Comparison of ENCODE assay signal across 11 mouse cellular contexts in the genomic region with DNA sequence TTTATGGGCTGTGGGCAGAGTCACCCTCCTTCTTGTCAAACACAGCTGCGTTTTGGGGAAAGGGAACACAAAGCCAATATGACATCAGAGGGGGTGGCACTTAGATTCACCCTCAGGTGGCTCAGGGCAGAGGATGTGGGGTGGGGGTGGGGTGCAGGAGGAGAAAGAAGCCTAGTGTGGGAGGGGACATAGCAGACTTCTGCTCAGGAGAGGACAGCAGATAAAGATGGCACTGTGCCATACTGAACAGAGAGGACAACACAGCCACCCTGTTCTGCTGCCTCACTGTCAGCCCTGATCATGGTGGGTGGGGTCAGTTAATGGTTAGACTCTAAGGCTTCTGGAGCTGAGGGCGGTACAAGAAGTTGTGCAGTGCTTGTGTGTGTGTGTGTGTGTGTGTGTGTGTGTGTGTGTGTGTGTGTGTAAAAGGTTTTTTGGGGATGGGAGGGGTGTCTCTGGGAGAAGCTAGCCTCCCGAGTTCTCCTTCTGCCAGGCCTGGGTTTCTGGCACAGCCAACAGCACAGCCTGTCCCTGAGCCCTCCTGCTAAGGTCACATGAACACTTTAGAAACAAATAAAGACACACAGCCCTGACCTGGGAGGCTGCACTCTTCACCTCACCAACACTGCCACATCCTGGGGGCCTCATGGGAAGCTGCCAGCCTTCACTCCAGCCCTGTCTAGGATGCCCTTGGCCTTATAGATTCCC. TPM values are rescaled to one million over a fixed set of nuclear protein-coding genes. Genes with fewer than 3 reads are reported as not detected.
DNase-seq lines count a peak whose midpoint lies in the region; ATAC-seq and TF ChIP-seq lines count a peak whose summit lies in the region.
"Had no signal": no experiment of that assay in that cellular context is flagged by ENCODE, and none has a peak within 500 bp of the region (broad histone marks: within the 10 kb centered on the region; RNA-seq: fewer than 3 reads in every experiment).

No protein-coding gene starts in this region.

- no peaks in the 10 kb centered on the region for H3K36me3 ChIP-seq in lung, embryonic 14.5 days (ENCODE audit: insufficient read depth)
- no peaks in the 10 kb centered on the region for H3K36me3 ChIP-seq in heart, postnatal 0 days (replicated peaks; ENCODE audit: control insufficient read depth, insufficient read depth, low read length)
- no peaks in the 10 kb centered on the region for H3K36me3 ChIP-seq in neural tube, embryonic 15.5 days
- H3K36me3 ChIP-seq: limb, embryonic 12.5 days had no signal

- H3K27ac ChIP-seq in lung, embryonic 14.5 days (ENCODE audit: low read depth): 0 out of 2 replicates have a peak overlapping the region, but pooled peaks have one; percentile 50
- H3K27ac ChIP-seq in heart, postnatal 0 days (ENCODE audit: low read depth): peak overlapping the region; percentile 47
- 0 out of 2 replicates have a peak overlapping the region, but pooled peaks have one; percentile 3 for H3K27ac ChIP-seq in neural tube, embryonic 15.5 days (replicated peaks)
- H3K27ac ChIP-seq: limb, embryonic 12.5 days had no signal

- no peaks in the 10 kb centered on the region for H3K27me3 ChIP-seq in lung, embryonic 14.5 days (ENCODE audit: insufficient read depth, low read length)
- no peaks in the 10 kb centered on the region for H3K27me3 ChIP-seq in heart, postnatal 0 days (ENCODE audit: control insufficient read depth, insufficient read depth, low read length)
- no peaks in the 10 kb centered on the region for H3K27me3 ChIP-seq in neural tube, embryonic 15.5 days (replicated peaks)
- H3K27me3 ChIP-seq: limb, embryonic 12.5 days had no signal

- TF ChIP-seq EP300 in heart, postnatal 0 days (IDR thresholded peaks at IDR 0.05; ENCODE audit: low read depth): no peak

- no peaks in the 10 kb centered on the region for H3K9me3 ChIP-seq in lung, embryonic 14.5 days (ENCODE audit: low read depth, low read length)
- no peaks in the 10 kb centered on the region for H3K9me3 ChIP-seq in heart, postnatal 0 days (replicated peaks; ENCODE audit: control insufficient read depth, low read length)
- H3K9me3 ChIP-seq in neural tube, embryonic 15.5 days (replicated peaks): no peaks in the 10 kb centered on the region
- H3K9me3 ChIP-seq: limb, embryonic 12.5 days had no signal

- no peak overlapping the region for H3K4me3 ChIP-seq in lung, embryonic 14.5 days (ENCODE audit: low read depth, low read length)
- H3K4me3 ChIP-seq in lung, adult 2 months (replicated peaks; ENCODE audit: extremely low read depth, low read depth, low read length): no peak overlapping the region
- no peak overlapping the region for H3K4me3 ChIP-seq in heart, postnatal 0 days (ENCODE audit: low read depth, low read length)
- no peak overlapping the region for H3K4me3 ChIP-seq in neural tube, embryonic 15.5 days (replicated peaks)
- H3K4me3 ChIP-seq: limb, embryonic 12.5 days had no signal

- H3K9ac ChIP-seq in lung, embryonic 14.5 days: no peak overlapping the region
- H3K9ac ChIP-seq in heart, postnatal 0 days (replicated peaks; ENCODE audit: low read depth, low read length): no peak overlapping the region; the same call in 1 of the 2 replicates
- H3K9ac ChIP-seq in neural tube, embryonic 15.5 days (replicated peaks): no peak overlapping the region
- H3K9ac ChIP-seq: limb, embryonic 12.5 days had no signal

- TF ChIP-seq POLR2A in lung, adult 2 months (IDR thresholded peaks at IDR 0.05; ENCODE audit: borderline replicate concordance, extremely low read depth, low read depth, low read length): no peak

- H3K4me1 ChIP-seq in lung, embryonic 14.5 days (ENCODE audit: insufficient read depth): peaks cover 4% of the 10 kb centered on the region; the same call in 1 of the 2 replicates
- no peaks in the 10 kb centered on the region for H3K4me1 ChIP-seq in lung, adult 2 months (ENCODE audit: control insufficient read depth, insufficient read depth, low read length)
- peaks cover 9% of the 10 kb centered on the region for H3K4me1 ChIP-seq in heart, postnatal 0 days (ENCODE audit: control insufficient read depth, insufficient read depth)
- H3K4me1 ChIP-seq in neural tube, embryonic 15.5 days: peaks cover 7% of the 10 kb centered on the region; the same call in 1 of the 2 replicates
- H3K4me1 ChIP-seq: limb, embryonic 12.5 days had no signal

- 22% methylated on average over 3 of the region's 3 CpGs for WGBS in lung, embryonic 14.5 days
- 44% methylated on average over 3 of the region's 3 CpGs for WGBS in lung, adult 2 months
- WGBS in heart, postnatal 0 days: 19% methylated on average over 3 of the region's 3 CpGs
- 57% methylated on average over 3 of the region's 3 CpGs for WGBS in neural tube, embryonic 15.5 days

- ATAC-seq in lung, embryonic 14.5 days (ENCODE audit: insufficient read depth): peak; percentile 73
- ATAC-seq in heart, postnatal 0 days (ENCODE audit: insufficient read depth, low read depth): peak; percentile 87
- ATAC-seq in neural tube, embryonic 15.5 days (ENCODE audit: low FRiP score): no peak

- H3K4me2 ChIP-seq in lung, embryonic 14.5 days: no peak overlapping the region
- no peak overlapping the region for H3K4me2 ChIP-seq in heart, postnatal 0 days (ENCODE audit: low read depth, low read length)
- H3K4me2 ChIP-seq in neural tube, embryonic 15.5 days: no peak overlapping the region
- H3K4me2 ChIP-seq: limb, embryonic 12.5 days had no signal

- DNase-seq in adrenal gland, postnatal 14 days: peak; percentile 74
- DNase-seq in adrenal gland, adult 8-10 months: no peak
- peak; percentile 47 for DNase-seq in lung, embryonic 14.5 days
- DNase-seq in lung, adult 2 months: no peak
- DNase-seq in heart, postnatal 0 days (ENCODE audit: low spot score): peak; percentile 39
- no peak for DNase-seq in left cerebral cortex, adult 9 months (ENCODE audit: low spot score in 2 of 2)
- DNase-seq in right cerebral cortex, postnatal 36 days (ENCODE audit: low spot score in 2 of 2): no peak

- TF ChIP-seq CTCF in lung, embryonic 14.5 days (IDR thresholded peaks at IDR 0.05; ENCODE audit: low read depth): no peak
- no peak for TF ChIP-seq CTCF in lung, adult 2 months (IDR thresholded peaks at IDR 0.05; ENCODE audit: insufficient read depth, low read length)
- no peak for TF ChIP-seq CTCF in heart, postnatal 0 days (IDR thresholded peaks at IDR 0.05; ENCODE audit: low read depth)

RNA-seq across cellular contexts. Expression of gene Capn9, which starts 10.0 kb away (rescaled TPM):
- 0.26 TPM in 1 of 2 replicates, not detected in the other for total RNA-seq in adrenal gland, postnatal 14 days (2021)
- under 1 TPM in 2 of 4 experiments, not detected in 2; 0.35 to 0.78 TPM for total RNA-seq in adrenal gland, adult 8-10 months (2022)
- polyA plus RNA-seq in lung, embryonic 14.5 days (2014; fragmentation: Nextera tagmentation; extraction: Ambion mirVana): 0.45 and 0.60 TPM in 2 replicates
- 0.12 and 0.20 TPM in 2 replicates for polyA plus RNA-seq in lung, adult 2 months (2012; rRNA removed)
- not detected in 2 replicates for total RNA-seq in heart, postnatal 0 days (2014; rRNA removed; ENCODE audit: low replicate concordance)
- polyA plus RNA-seq in heart, postnatal 0 days (2015; fragmentation: Nextera tagmentation; extraction: Ambion mirVana): 0.26 and 0.33 TPM in 2 replicates
- 0.17 and 0.45 TPM in 2 replicates for polyA plus RNA-seq in neural tube, embryonic 15.5 days (2015; fragmentation: Nextera tagmentation; extraction: Ambion mirVana)
- total RNA-seq: common myeloid progenitor, adult 5-6 weeks had no signal
- polyA plus RNA-seq: C2C12; limb, embryonic 12.5 days had no signal

RNA-seq across cellular contexts. Expression of gene Agt, which starts 16.4 kb away (rescaled TPM):
- 14.3 and 172 TPM in 2 replicates for total RNA-seq in adrenal gland, postnatal 14 days (2021)
- total RNA-seq in adrenal gland, adult 8-10 months (2022): 1 to 10 TPM in 2 of 4 experiments, under 1 TPM in 2; 0.49 to 8.0 (median 4.0) TPM
- polyA plus RNA-seq in lung, embryonic 14.5 days (2014; fragmentation: Nextera tagmentation; extraction: Ambion mirVana): 3.1 and 3.6 TPM in 2 replicates
- polyA plus RNA-seq in lung, adult 2 months (2012; rRNA removed): 4.7 and 6.1 TPM in 2 replicates
- 1.4 and 20.8 TPM in 2 replicates for total RNA-seq in heart, postnatal 0 days (2014; rRNA removed; ENCODE audit: low replicate concordance)
- polyA plus RNA-seq in heart, postnatal 0 days (2015; fragmentation: Nextera tagmentation; extraction: Ambion mirVana): 5.5 and 5.7 TPM in 2 replicates
- 1.8 and 1.9 TPM in 2 replicates for polyA plus RNA-seq in neural tube, embryonic 15.5 days (2015; fragmentation: Nextera tagmentation; extraction: Ambion mirVana)
- polyA plus RNA-seq: C2C12; limb, embryonic 12.5 days had no signal

Comparison
In these comparisons a context has a peak if more than half of its experiments do, and no peak if none do; other contexts are left out.
1. DNase-seq: peak in adrenal gland, postnatal 14 days (single experiment), lung, embryonic 14.5 days (single experiment) and heart, postnatal 0 days (single experiment); none in adrenal gland, adult 8-10 months (single experiment), lung, adult 2 months (single experiment), left cerebral cortex, adult 9 months (0 of 2) and right cerebral cortex, postnatal 36 days (0 of 2).
2. Peak in every context shown above with its lines, with median percentiles within 50 percentile points of each other: H3K27ac ChIP-seq.